ENCODE assay signal across 9 mouse cellular contexts in genomic region chr19:5810840-5811563, GRCm38 (mm10). TPM values are rescaled to one million over a fixed set of nuclear protein-coding genes. Genes with fewer than 3 reads are reported as not detected.
DNase-seq lines count a peak whose midpoint lies in the region; ATAC-seq and TF ChIP-seq lines count a peak whose summit lies in the region.
"Had no signal": no experiment of that assay in that cellular context is flagged by ENCODE, and none has a peak within 500 bp of the region (broad histone marks: within the 10 kb centered on the region; RNA-seq: fewer than 3 reads in every experiment).

No protein-coding gene starts in this region.

- TF ChIP-seq POLR2A in kidney, adult 2 months (IDR thresholded peaks at IDR 0.05; ENCODE audit: low read depth, low read length): no peak

- H3K4me1 ChIP-seq in kidney, adult 2 months (ENCODE audit: control insufficient read depth, insufficient read depth, low read length): peaks cover 70% of the 10 kb centered on the region
- H3K4me1 ChIP-seq in hindbrain, embryonic 13.5 days (replicated peaks): peaks cover 68% of the 10 kb centered on the region
- H3K4me1 ChIP-seq in midbrain, embryonic 15.5 days: peaks cover 45% of the 10 kb centered on the region

- no peaks in the 10 kb centered on the region for H3K36me3 ChIP-seq in kidney, adult 2 months (ENCODE audit: control insufficient read depth, insufficient read depth, low read length)
- H3K36me3 ChIP-seq in hindbrain, embryonic 13.5 days: no peaks in the 10 kb centered on the region
- no peaks in the 10 kb centered on the region for H3K36me3 ChIP-seq in midbrain, embryonic 15.5 days (replicated peaks)

- 44% methylated on average over 9 of the region's 9 CpGs for WGBS in kidney, adult 2 months
- WGBS in hindbrain, embryonic 13.5 days: 71% methylated on average over 9 of the region's 9 CpGs
- WGBS in midbrain, embryonic 15.5 days: 79% methylated on average over 9 of the region's 9 CpGs

- no peak for DNase-seq in kidney, adult 2 months
- DNase-seq in kidney, postnatal 4 days: no peak
- DNase-seq in adrenal gland, postnatal 36 days: peak; percentile 79 to 87
- no peak for DNase-seq in spleen, postnatal 10 days (ENCODE audit: low spot score in 2 of 2)
- DNase-seq in thymus, postnatal 0 days (ENCODE audit: low spot score): no peak
- DNase-seq in kidney, adult 9 months: no peak

- TF ChIP-seq CTCF in kidney, adult 2 months (conservative IDR thresholded peaks at IDR 0.05; ENCODE audit: insufficient read depth, insufficient read length, low read depth, low read length): no peak

- H3K27me3 ChIP-seq in kidney, adult 2 months (replicated peaks; ENCODE audit: control insufficient read depth, insufficient read depth, low read length): no peaks in the 10 kb centered on the region
- no peaks in the 10 kb centered on the region for H3K27me3 ChIP-seq in hindbrain, embryonic 13.5 days
- no peaks in the 10 kb centered on the region for H3K27me3 ChIP-seq in midbrain, embryonic 15.5 days (replicated peaks)
- H3K27me3 ChIP-seq: Patski had no signal

- peak overlapping the region; percentile 3; the same call in 1 of the 2 replicates for H3K9ac ChIP-seq in hindbrain, embryonic 13.5 days
- no peak overlapping the region for H3K9ac ChIP-seq in midbrain, embryonic 15.5 days

- no peak for ATAC-seq in hindbrain, embryonic 13.5 days (ENCODE audit: low FRiP score)
- peak; percentile 8; the same call in 1 of the 2 replicates for ATAC-seq in midbrain, embryonic 15.5 days (replicated peaks)

- peak overlapping the region; percentile 96 for H3K27ac ChIP-seq in kidney, adult 2 months (ENCODE audit: insufficient read depth, low read depth, low read length)
- H3K27ac ChIP-seq in hindbrain, embryonic 13.5 days: peak overlapping the region; percentile 97
- H3K27ac ChIP-seq in midbrain, embryonic 15.5 days: peak overlapping the region; percentile 92

- H3K4me2 ChIP-seq in hindbrain, embryonic 13.5 days: no peak overlapping the region; the same call in 1 of the 2 replicates
- no peak overlapping the region for H3K4me2 ChIP-seq in midbrain, embryonic 15.5 days

- H3K4me3 ChIP-seq in kidney, adult 2 months (ENCODE audit: insufficient read depth, low read depth, low read length): no peak overlapping the region
- no peak overlapping the region for H3K4me3 ChIP-seq in hindbrain, embryonic 13.5 days
- H3K4me3 ChIP-seq in midbrain, embryonic 15.5 days: no peak overlapping the region

- H3K9me3 ChIP-seq in hindbrain, embryonic 13.5 days: no peaks in the 10 kb centered on the region
- no peaks in the 10 kb centered on the region for H3K9me3 ChIP-seq in midbrain, embryonic 15.5 days

RNA-seq across cellular contexts. Expression of gene Scyl1, which starts 39.8 kb away (rescaled TPM):
- 107 and 134 TPM in 2 replicates for polyA plus RNA-seq in kidney, adult 2 months (2012; rRNA removed)
- 100 to 1,000 TPM; 103 to 107 TPM for total RNA-seq in adrenal gland, postnatal 36 days (2021)
- polyA plus RNA-seq in hindbrain, embryonic 13.5 days (2015; fragmentation: Nextera tagmentation; extraction: Ambion mirVana): 67.6 and 72.4 TPM in 2 replicates
- polyA plus RNA-seq in midbrain, embryonic 15.5 days (2015; fragmentation: Nextera tagmentation; extraction: Ambion mirVana): 87.6 and 94.7 TPM in 2 replicates
- 38.0 and 40.9 TPM in 2 replicates for polyA plus RNA-seq in thymus, postnatal 0 days (2015; fragmentation: Nextera tagmentation; extraction: Ambion mirVana)

Comparison
In these comparisons a context has a peak if more than half of its experiments do, and no peak if none do; other contexts are left out.
1. DNase-seq: peak in adrenal gland, postnatal 36 days (2 of 2); none in kidney, adult 2 months (single experiment), kidney, postnatal 4 days (0 of 2), spleen, postnatal 10 days (0 of 2), thymus, postnatal 0 days (single experiment) and kidney, adult 9 months (single experiment).
2. Peak in every context shown above with its lines, with median percentiles within 50 percentile points of each other: H3K27ac ChIP-seq.